Mouse (Mus musculus) CH12.LX (cell line): ENCODE data around the gene Pcgf3. TPM values are rescaled to one million over a fixed set of nuclear protein-coding genes. Genes with fewer than 3 reads are reported as not detected.

Experiments used
- DNase-seq: peaks from one replicate; pipeline ENCODE4 v3.0.0-alpha.2; 2013; ENCODE audit errors: extremely low read depth
- H3K27ac ChIP-seq: 2 replicates; pipeline ENCODE4 v1.5.1; 2012; ENCODE audit warnings: low read depth, mild to moderate bottlenecking, control low read depth, moderate library complexity; ENCODE audit not compliant: insufficient read depth
- H3K27me3 ChIP-seq: replicated peaks from 2 replicates; pipeline ENCODE3; 2012; ENCODE audit warnings: inconsistent platforms
- H3K36me3 ChIP-seq, 2 experiments: replicated peaks in 1 of 2; 2 replicates each; pipeline versions ENCODE3 to v1.6.1; 2012; ENCODE audit warnings: inconsistent platforms in 1 of 2, low read length in 1 of 2, mild to moderate bottlenecking in 1 of 2, mixed read lengths in 1 of 2, moderate library complexity in 1 of 2; ENCODE audit not compliant: control insufficient read depth in 1 of 2, insufficient read depth in 1 of 2
- H3K4me1 ChIP-seq, 2 experiments: 2 replicates each; pipeline ENCODE4 v1.6.1; 2012; ENCODE audit warnings: inconsistent platforms in 1 of 2, moderate library complexity in 1 of 2; ENCODE audit not compliant: insufficient read depth in 2 of 2, control insufficient read depth in 1 of 2
- H3K4me2 ChIP-seq: 2 replicates; pipeline ENCODE4 v1.6.1; 2012; ENCODE audit warnings: low read depth, mild to moderate bottlenecking, control low read depth; ENCODE audit not compliant: poor library complexity, insufficient read depth, severe bottlenecking
- H3K4me3 ChIP-seq, 3 experiments: fragments of 150-350 bp in 1 of 3; sonication (generic) in 1 of 3; replicated peaks in 1 of 3; 2 replicates each; pipeline versions ENCODE3 to v1.5.1; 2011 to 2012; ENCODE audit warnings: low read depth in 2 of 3, low read length in 2 of 3, mild to moderate bottlenecking in 2 of 3, moderate library complexity in 2 of 3, control low read depth in 1 of 3, improper control_type of control experiment in 1 of 3, inconsistent platforms in 1 of 3, mixed read lengths in 1 of 3; ENCODE audit not compliant: poor library complexity in 1 of 3
- H3K79me2 ChIP-seq: replicated peaks from 2 replicates; pipeline ENCODE4 v1.6.1; 2012; ENCODE audit warnings: mild to moderate bottlenecking, moderate library complexity; ENCODE audit not compliant: control insufficient read depth, poor library complexity, insufficient read depth, severe bottlenecking; ENCODE audit errors: extremely low read depth
- H3K9ac ChIP-seq: 2 replicates; pipeline ENCODE4 v1.6.1; 2012; ENCODE audit warnings: low read depth, mild to moderate bottlenecking, control low read depth, moderate library complexity; ENCODE audit not compliant: insufficient read depth
- H3K9me3 ChIP-seq: replicated peaks from 2 replicates; pipeline ENCODE3; 2012; ENCODE audit warnings: low read length, inconsistent platforms, mixed read lengths
- CHD2 ChIP-seq: IDR thresholded peaks from 2 replicates; pipeline ENCODE4 v1.6.1; 2011; ENCODE audit warnings: low read length, improper control_type of control experiment
- CTCF ChIP-seq, 2 experiments: IDR thresholded peaks in 1 of 2; conservative IDR thresholded peaks in 1 of 2; 2 replicates each; pipeline ENCODE4 v1.5.1; 2011 to 2012; ENCODE audit warnings: low read depth in 2 of 2, low read length in 2 of 2, improper control_type of control experiment in 1 of 2, inconsistent platforms in 1 of 2, mild to moderate bottlenecking in 1 of 2, moderate library complexity in 1 of 2
- GABPA ChIP-seq: IDR thresholded peaks from 2 replicates; pipeline ENCODE4 v1.6.1; 2012; ENCODE audit warnings: low read depth, low read length, improper control_type of control experiment, inconsistent platforms; ENCODE audit not compliant: insufficient replicate concordance
- IRF4 ChIP-seq: IDR thresholded peaks from 2 replicates; pipeline ENCODE4 v1.6.1; 2014; ENCODE audit warnings: low read depth, mild to moderate bottlenecking, inconsistent platforms, low read length, improper control_type of control experiment
- JUND ChIP-seq: conservative IDR thresholded peaks from 2 replicates; pipeline ENCODE4 v1.6.1; 2011; ENCODE audit warnings: low read depth, low read length, improper control_type of control experiment
- KAT2A ChIP-seq: IDR thresholded peaks from 2 replicates; pipeline ENCODE4 v1.6.1; 2012; ENCODE audit warnings: low read length, improper control_type of control experiment, inconsistent platforms; ENCODE audit not compliant: insufficient replicate concordance
- MAX ChIP-seq: IDR thresholded peaks from 2 replicates; pipeline ENCODE4 v1.6.1; 2011; ENCODE audit warnings: low read length, improper control_type of control experiment
- MAZ ChIP-seq: IDR thresholded peaks from 2 replicates; pipeline ENCODE4 v1.6.1; 2012; ENCODE audit warnings: low read depth, mild to moderate bottlenecking, inconsistent platforms, low read length, improper control_type of control experiment, moderate library complexity
- NELFE ChIP-seq: IDR thresholded peaks from 2 replicates; pipeline ENCODE4 v1.6.1; 2011; ENCODE audit warnings: low read depth, low read length, improper control_type of control experiment
- NRF1 ChIP-seq: IDR thresholded peaks from 2 replicates; pipeline ENCODE4 v1.6.1; 2014; ENCODE audit warnings: low read depth, mild to moderate bottlenecking, inconsistent platforms, low read length, improper control_type of control experiment, moderate library complexity
- PAX5 ChIP-seq: IDR thresholded peaks from 2 replicates; pipeline ENCODE4 v1.6.1; 2012; ENCODE audit warnings: low read length, inconsistent platforms, mixed read lengths
- SIN3A ChIP-seq: IDR thresholded peaks from 2 replicates; pipeline ENCODE4 v1.6.1; 2012; ENCODE audit warnings: low read length, improper control_type of control experiment, inconsistent platforms
- TBP ChIP-seq: conservative IDR thresholded peaks from 2 replicates; pipeline ENCODE4 v1.6.1; 2011; ENCODE audit warnings: low read depth, low read length, improper control_type of control experiment
- UBTF ChIP-seq: IDR thresholded peaks from 2 replicates; pipeline ENCODE4 v1.6.1; 2012; ENCODE audit warnings: low read depth, mild to moderate bottlenecking, inconsistent platforms, low read length, improper control_type of control experiment, moderate library complexity
- USF2 ChIP-seq: conservative IDR thresholded peaks from 2 replicates; pipeline ENCODE4 v1.6.1; 2011; ENCODE audit warnings: low read depth, low read length, improper control_type of control experiment
- ZKSCAN1 ChIP-seq: IDR thresholded peaks from 2 replicates; pipeline ENCODE4 v1.6.1; 2012; ENCODE audit warnings: low read depth, inconsistent platforms, low read length, improper control_type of control experiment, borderline replicate concordance
- dilution Hi-C: fragments of 300-500 bp; cut with MboI; formaldehyde crosslinking; loops from 2 replicates; pipeline ENCODE4 v1.14.3; 2020; ENCODE audit warnings: low sequenced_read_pairs; ENCODE audit not compliant: extremely low pct_unique_long_range_greater_than_20kb, extremely low pct_ligation_motif_present
- in situ Hi-C: fragments of 300-500 bp; cut with MboI; formaldehyde crosslinking; loops from 3 replicates; pipeline ENCODE4 v1.14.3; 2019; ENCODE audit warnings: low sequenced_read_pairs, low pct_ligation_motif_present, low pct_unique_long_range_greater_than_20kb, mixed read lengths
- polyA plus RNA-seq: library from polyadenylated mRNA; unstranded; fragments of >175 nt; gene quantifications from 2 replicates; pipeline ENCODE4 v1.2.1, GENCODE M21; 2012; ENCODE audit warnings: low read depth; ENCODE audit not compliant: insufficient read length
- total RNA-seq, 2 experiments: library from RNA; depleted of rRNA; stranded (reverse); fragments of 300-350 nt in 1 of 2; fragments of >200 nt in 1 of 2; gene quantifications; 2 replicates each; pipeline ENCODE4 v1.2.3; 2012 to 2014

Gene Pcgf3
- total and polyA plus RNA-seq, 3 experiments = 5.5 to 18.8 (median 6.0) TPM

DNA sequence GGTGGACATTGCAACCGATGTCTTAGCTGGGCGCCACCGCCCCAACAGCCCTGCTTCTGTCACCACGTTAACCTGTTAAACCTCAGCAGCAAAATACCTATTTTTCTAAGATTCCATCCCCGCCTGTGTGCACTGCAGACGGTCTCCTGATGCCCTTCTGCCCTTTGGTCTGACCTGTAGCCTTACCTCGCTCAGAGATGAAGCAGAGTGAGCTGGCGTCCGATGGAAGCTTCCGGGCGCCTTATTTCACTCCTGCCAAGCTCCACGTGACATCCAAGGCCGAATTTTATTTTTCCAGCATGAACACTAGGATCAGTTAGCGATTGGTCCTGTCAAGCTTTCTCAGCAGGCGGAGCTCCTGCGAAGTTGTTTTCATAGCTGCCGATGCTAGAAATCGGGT lies 41.3 kb downstream of the Pcgf3 start:
- H3K4me2 ChIP-seq = no peak overlapping the region
- H3K4me3 ChIP-seq = no peak overlapping the region
- no peak for DNase-seq
- H3K27me3 ChIP-seq = no peaks in the 10 kb centered on the region
- TF ChIP-seq ZKSCAN1 = no peak
- TF ChIP-seq MAX = no peak
- TF ChIP-seq, all 38 proteins: peak for 0
- H3K9me3 ChIP-seq = no peaks in the 10 kb centered on the region
- in situ Hi-C loops = no loop called here
- no peaks in the 10 kb centered on the region for H3K79me2 ChIP-seq
- peaks cover 50 to 80% of the 10 kb centered on the region in 2 experiments for H3K36me3 ChIP-seq
- no peak overlapping the region for H3K9ac ChIP-seq
- H3K4me1 ChIP-seq = no peaks in the 10 kb centered on the region
- no peak overlapping the region for H3K27ac ChIP-seq
- dilution Hi-C loops = no loop called here

- Histone ChIP-seq H3K4me3 (no peak overlapping the region), H3K9me3 (no peaks in the 10 kb centered on the region), H3K27ac (no peak overlapping the region), H3K4me2 (no peak overlapping the region), H3K79me2 (no peaks in the 10 kb centered on the region), H3K36me3 (no peaks in the 10 kb centered on the region), H3K27me3 (no peaks in the 10 kb centered on the region), H3K9ac (no peak overlapping the region), H3K4me1 (peaks cover 0 to 5% of the 10 kb centered on the region in 2 experiments; a peak in 1 of 4 replicates)
- in situ Hi-C loops = no loop called here
- dilution Hi-C loops = no loop called here
- no peak for DNase-seq
- TF ChIP-seq KAT2A (no peak), USF2 (no peak), CTCF (conservative IDR thresholded peaks at IDR 0.05 in 1 of 2, IDR thresholded peaks at IDR 0.05 in 1 of 2; ENCODE audit: low read depth in 2 of 2, low read length in 2 of 2) (no peak), SIN3A (no peak), GABPA (no peak), MAZ (no peak), NELFE (no peak), PAX5 (no peak), IRF4 (no peak), NRF1 (no peak), MAX (no peak), CHD2 (no peak), TBP (no peak), JUND (no peak), UBTF (no peak)
These were observed 54.7 kb downstream of the Pcgf3 start for GRCm38 (mm10) chr5:108515581-108516361.
